Mouse (Mus musculus) ES-E14 (cell line): ENCODE measurements around the gene Zc2hc1b.

Experiments
- CHD2 ChIP-seq: IDR thresholded peaks from 2 replicates; pipeline ENCODE4 v1.6.1; 2014; ENCODE audit warnings: mild to moderate bottlenecking, low read depth, low read length, inconsistent platforms
- MAFK ChIP-seq: IDR thresholded peaks from 2 replicates; pipeline ENCODE4 v1.6.1; 2014; ENCODE audit warnings: mild to moderate bottlenecking, low read depth, low read length, inconsistent platforms; ENCODE audit not compliant: insufficient read depth
- ZNF384 ChIP-seq: IDR thresholded peaks from 2 replicates; pipeline ENCODE4 v1.6.1; 2012; ENCODE audit warnings: low read depth, low read length, inconsistent platforms

DNA sequence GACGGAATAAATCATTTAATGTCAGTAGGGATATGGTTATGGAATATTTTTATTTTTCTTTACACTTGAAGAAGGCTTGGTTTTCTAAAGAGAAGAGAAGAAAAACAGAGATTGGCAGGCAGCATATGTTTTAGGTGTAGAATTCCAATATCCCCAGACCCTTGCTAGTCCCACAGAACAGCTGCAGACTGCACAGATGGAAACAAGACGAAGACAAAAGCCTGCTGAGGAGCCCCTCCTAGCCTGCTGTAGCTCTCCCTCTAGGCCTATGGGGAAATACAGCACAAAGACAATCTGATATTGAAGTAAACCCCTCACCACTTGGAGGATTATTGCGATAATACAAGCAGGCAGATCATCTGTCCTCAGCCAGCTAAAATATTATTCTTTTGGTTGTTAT lies 27.4 kb downstream of the Zc2hc1b start:
- TF ChIP-seq MAFK (no peak), CHD2 (no peak), ZNF384 (no peak)
